Mouse (Mus musculus) kidney, embryonic 16.5 days (tissue): ENCODE data around the gene Rps11. TPM values are rescaled to one million over a fixed set of nuclear protein-coding genes. Genes with fewer than 3 reads are reported as not detected.
A peak's percentile ranks its signal among the peaks of the same experiment; 100 is the strongest.
"Not testable (repeated sequence)": the region's sequence is repeated elsewhere in the genome, so short reads cannot be mapped to it uniquely, and the experiment has no call there.

Experiments
- ATAC-seq: fragments of 200-750 bp; cut with Nextera tagmentation; 2 replicates; pipeline ENCODE4 v1.8.0; 2017; ENCODE audit warnings: moderate TSS enrichment; ENCODE audit not compliant: low FRiP score, low TSS enrichment
- H3K27ac ChIP-seq: fragments of 300-500 bp; sonication (generic); 2 replicates; pipeline ENCODE4 v1.5.1; 2014; ENCODE audit warnings: low read length
- H3K27me3 ChIP-seq: fragments of 300-500 bp; sonication (generic); 2 replicates; pipeline ENCODE4 v1.6.1; 2014; ENCODE audit warnings: low read length, control low read depth, mixed read lengths; ENCODE audit not compliant: insufficient read depth
- H3K36me3 ChIP-seq: fragments of 300-500 bp; sonication (generic); 2 replicates; pipeline ENCODE4 v1.6.1; 2014; ENCODE audit warnings: low read length, control low read depth, mixed read lengths; ENCODE audit not compliant: insufficient read depth
- H3K4me1 ChIP-seq: fragments of 300-500 bp; sonication (generic); 2 replicates; pipeline ENCODE4 v1.6.1; 2014; ENCODE audit warnings: low read length, control low read depth, mixed read lengths; ENCODE audit not compliant: insufficient read depth
- H3K4me2 ChIP-seq: fragments of 300-500 bp; sonication (generic); replicated peaks from 2 replicates; pipeline ENCODE4 v1.6.1; 2014; ENCODE audit warnings: low read depth, low read length
- H3K4me3 ChIP-seq: fragments of 300-500 bp; sonication (generic); 2 replicates; pipeline ENCODE4 v1.5.1; 2014; ENCODE audit warnings: mild to moderate bottlenecking, low read length
- H3K9ac ChIP-seq: fragments of 300-500 bp; sonication (generic); replicated peaks from 2 replicates; pipeline ENCODE4 v1.6.1; 2014; ENCODE audit warnings: low read length
- H3K9me3 ChIP-seq: fragments of 300-500 bp; sonication (generic); 2 replicates; pipeline ENCODE4 v1.6.1; 2016; ENCODE audit warnings: low read length, control low read depth
- WGBS: fragments of 180-500 bp; shearing (Covaris S2); extraction: QIAGEN DNeasy Blood & Tissue Kit; methylation state at CpG from one replicate; pipeline ENCODE4 v1.1.7; 2014; 5-methylcytosine and 5-hydroxymethylcytosine counted together
- polyA plus RNA-seq: library from polyadenylated mRNA; unstranded; fragments of >200 nt; fragmentation: Nextera tagmentation; extraction: Ambion mirVana; gene quantifications from 2 replicates; pipeline ENCODE4 v1.2.1, GENCODE M21; 2015

Gene Rps11
- polyA plus RNA-seq, 1 experiment from 2014 or later = 1,408 TPM

DNA sequence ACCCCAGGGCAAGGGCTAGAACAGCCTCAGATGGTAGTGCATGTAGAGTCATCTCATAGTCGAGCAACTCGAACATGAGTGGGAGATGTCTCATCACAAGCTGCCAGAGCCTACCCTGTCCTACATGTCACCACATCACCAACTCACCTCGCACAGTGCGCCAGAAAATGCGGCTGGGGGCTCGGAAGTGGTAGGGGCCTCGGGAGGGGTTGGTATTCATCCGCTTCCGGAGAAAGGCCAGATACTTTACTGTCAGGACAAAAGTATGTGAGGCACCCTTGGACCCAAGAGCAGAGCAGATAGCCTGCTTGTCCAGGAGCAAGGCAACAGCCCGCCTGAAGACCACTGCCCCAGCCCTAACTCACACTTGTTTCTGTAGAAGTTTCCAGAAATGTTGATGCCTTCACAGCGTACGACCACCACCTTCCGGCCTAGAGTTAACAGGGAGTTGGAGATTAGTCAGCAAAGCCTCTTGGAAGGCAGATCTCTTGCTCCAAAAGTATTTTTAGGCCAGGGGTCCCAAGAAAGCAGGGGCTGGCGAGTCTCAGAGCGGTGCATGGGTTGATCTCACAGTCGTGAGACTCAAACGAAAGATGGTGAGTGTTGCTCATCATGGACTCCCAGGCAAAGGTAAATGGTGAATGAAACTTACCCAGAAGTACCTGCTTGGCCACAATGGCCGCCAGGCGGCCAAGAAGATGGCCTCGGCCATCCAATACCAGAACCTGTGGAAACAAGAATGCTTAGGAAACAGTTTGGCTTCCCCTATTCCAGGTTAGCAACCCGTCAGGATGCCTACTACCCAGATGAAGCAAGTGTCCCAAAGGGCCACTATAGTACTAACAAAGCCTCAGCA, 2.8 kb upstream of the Rps11 start:
- peak overlapping the region; percentile 94 for H3K9ac ChIP-seq
- H3K4me2 ChIP-seq = peak overlapping the region; percentile 92
- 35% methylated on average over 21 of the region's 21 CpGs for WGBS
- ATAC-seq = no peak
- peak overlapping the region; percentile 88 for H3K4me3 ChIP-seq
- H3K27me3 ChIP-seq = no peaks in the 10 kb centered on the region
- H3K9me3 ChIP-seq = no peaks in the 10 kb centered on the region
- peak overlapping the region; percentile 95 for H3K27ac ChIP-seq
- H3K4me1 ChIP-seq = peaks cover 53% of the 10 kb centered on the region
- H3K36me3 ChIP-seq = peaks cover 43% of the 10 kb centered on the region

GRCm38 (mm10) chr7:45126147-45126843, 2.1 kb upstream of the Rps11 start:
- Histone ChIP-seq H3K27me3 (no peaks in the 10 kb centered on the region), H3K9ac (peak overlapping the region; percentile 94), H3K36me3 (peaks cover 51% of the 10 kb centered on the region), H3K4me3 (peak overlapping the region; percentile 88), H3K9me3 (no peaks in the 10 kb centered on the region), H3K4me2 (peak overlapping the region; percentile 92), H3K4me1 (peaks cover 53% of the 10 kb centered on the region), H3K27ac (peak overlapping the region; percentile 95)
- 73% methylated on average over 17 of the region's 17 CpGs for WGBS
- no peak for ATAC-seq

- WGBS = 68% methylated on average over 5 of the region's 5 CpGs
- not testable (repeated sequence) for H3K9me3 ChIP-seq
Measured at GRCm38 (mm10) chr7:45125649-45126048, 1.4 kb upstream of the Rps11 start.

DNA sequence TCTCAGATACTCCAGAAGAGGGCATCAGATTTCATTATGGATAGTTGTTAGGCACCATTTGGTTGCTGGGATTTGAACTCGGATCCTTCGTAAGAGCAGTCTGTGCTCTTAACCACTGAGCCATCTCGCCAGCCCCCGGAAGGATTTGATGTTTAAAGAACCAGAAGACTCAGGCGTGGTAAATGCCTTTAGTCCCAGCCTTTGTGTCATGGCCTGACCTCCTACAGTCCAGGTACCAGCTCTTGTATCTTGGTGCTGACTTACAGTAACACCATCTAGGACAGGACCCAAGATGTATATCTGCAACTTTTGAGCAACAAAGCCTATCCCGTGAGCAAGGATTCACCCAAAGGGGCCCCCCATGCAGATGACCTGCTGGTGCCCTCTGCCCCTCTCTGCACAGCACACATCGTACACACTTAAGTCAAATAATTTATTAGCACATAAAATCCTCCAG, 933 bp upstream of the Rps11 start:
- H3K27ac ChIP-seq = peak overlapping the region; percentile 95
- H3K9me3 ChIP-seq = no peaks in the 10 kb centered on the region
- WGBS = 18% methylated on average over 7 of the region's 7 CpGs
- no peak for ATAC-seq
- no peaks in the 10 kb centered on the region for H3K27me3 ChIP-seq
- peak overlapping the region; percentile 92 for H3K4me2 ChIP-seq
- H3K36me3 ChIP-seq = peaks cover 61% of the 10 kb centered on the region
- H3K4me1 ChIP-seq = peaks cover 53% of the 10 kb centered on the region
- H3K4me3 ChIP-seq = peak overlapping the region; percentile 6; the same call in 1 of the 2 replicates
- no peak overlapping the region for H3K9ac ChIP-seq

More at GRCm38 (mm10) chr7:45125649-45126048, 1.4 kb upstream of the Rps11 start:
- not testable (repeated sequence) for ATAC-seq, H3K27me3 ChIP-seq
- peaks cover 53% of the 10 kb centered on the region for H3K4me1 ChIP-seq
- H3K4me2 ChIP-seq = peak overlapping the region; percentile 92
- peak overlapping the region; percentile 94; the same call in 1 of the 2 replicates for H3K9ac ChIP-seq
- H3K36me3 ChIP-seq = peaks cover 57% of the 10 kb centered on the region
- peak overlapping the region; percentile 6; the same call in 1 of the 2 replicates for H3K4me3 ChIP-seq
- H3K27ac ChIP-seq = peak overlapping the region; percentile 95

DNA sequence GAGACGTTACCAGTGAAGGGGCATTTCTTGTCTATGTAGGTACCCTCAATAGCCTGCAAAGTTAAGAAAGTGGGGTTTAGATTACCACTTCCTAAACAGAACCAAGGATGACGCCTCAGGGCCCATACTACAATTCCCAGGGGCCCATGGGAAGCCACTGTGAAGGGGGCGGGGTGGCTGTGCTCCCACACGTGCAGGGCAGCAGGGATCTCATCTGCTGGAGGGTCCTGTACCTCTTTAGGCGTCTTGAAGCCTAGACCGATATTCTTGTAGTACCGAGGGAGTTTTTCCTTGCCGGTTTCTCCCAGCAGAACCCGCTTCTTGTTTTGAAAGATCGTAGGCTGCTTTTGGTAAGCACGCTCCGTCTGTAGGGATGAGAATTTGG, 1.1 kb downstream of the Rps11 start:
- Histone ChIP-seq H3K9ac (peak overlapping the region; percentile 100), H3K36me3 (peaks cover 78% of the 10 kb centered on the region), H3K4me1 (peaks cover 44% of the 10 kb centered on the region), H3K27ac (peak overlapping the region; percentile 90), H3K9me3 (no peaks in the 10 kb centered on the region), H3K4me2 (peak overlapping the region; percentile 73), H3K4me3 (peak overlapping the region; percentile 98), H3K27me3 (no peaks in the 10 kb centered on the region)
- 14% methylated on average over 12 of the region's 12 CpGs for WGBS
- no peak for ATAC-seq

GRCm38 (mm10) chr7:45122561-45123185, 1.6 kb downstream of the Rps11 start:
- H3K4me2 ChIP-seq = peak overlapping the region; percentile 73
- peaks cover 50% of the 10 kb centered on the region for H3K4me1 ChIP-seq
- H3K4me3 ChIP-seq = peak overlapping the region; percentile 98
- H3K36me3 ChIP-seq = peaks cover 78% of the 10 kb centered on the region
- H3K9me3 ChIP-seq = no peaks in the 10 kb centered on the region
- H3K27me3 ChIP-seq = no peaks in the 10 kb centered on the region
- WGBS = 81% methylated on average over 15 of the region's 15 CpGs
- ATAC-seq = no peak
- no peak overlapping the region for H3K27ac ChIP-seq
- H3K9ac ChIP-seq = peak overlapping the region; percentile 100

- H3K9ac ChIP-seq = 0 out of 2 replicates have a peak overlapping the region, but pooled peaks have one; percentile 20
- no peak overlapping the region; the same call in 1 of the 2 replicates for H3K4me2 ChIP-seq
- H3K4me1 ChIP-seq = peaks cover 45% of the 10 kb centered on the region
- ATAC-seq = no peak
- H3K27me3 ChIP-seq = no peaks in the 10 kb centered on the region
- no peak overlapping the region for H3K4me3 ChIP-seq
- H3K36me3 ChIP-seq = peaks cover 71% of the 10 kb centered on the region
- no peaks in the 10 kb centered on the region for H3K9me3 ChIP-seq
- H3K27ac ChIP-seq = no peak overlapping the region
Measured at GRCm38 (mm10) chr7:45121966-45122365, 2.3 kb downstream of the Rps11 start.

DNA sequence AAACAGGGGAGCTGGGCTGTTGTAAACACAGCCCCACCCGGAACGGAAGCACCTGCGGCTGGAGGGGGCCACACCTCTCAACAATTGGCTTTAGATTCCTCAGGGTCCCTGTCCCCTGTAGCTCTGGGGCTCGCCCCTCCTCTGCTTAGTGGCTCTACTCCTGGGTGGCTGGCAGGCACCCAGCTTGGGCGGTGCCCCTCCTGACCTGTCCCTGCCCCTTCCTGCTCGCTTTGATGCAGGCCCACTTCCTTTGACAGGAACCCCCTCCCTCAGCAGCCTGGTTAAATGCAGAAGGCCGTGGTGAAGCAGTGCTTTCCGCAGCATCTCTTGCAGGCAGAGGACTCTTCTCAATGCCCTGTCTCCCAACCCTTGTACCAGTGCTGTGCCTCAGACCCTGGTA, 2.8 kb downstream of the Rps11 start:
- Histone ChIP-seq H3K27ac (peak overlapping the region; percentile 10; the same call in 1 of the 2 replicates), H3K4me1 (peaks cover 40% of the 10 kb centered on the region), H3K4me3 (no peak overlapping the region), H3K27me3 (no peaks in the 10 kb centered on the region), H3K36me3 (peaks cover 66% of the 10 kb centered on the region), H3K9me3 (no peaks in the 10 kb centered on the region), H3K9ac (0 out of 2 replicates have a peak overlapping the region, but pooled peaks have one; percentile 20), H3K4me2 (no peak overlapping the region)
- 65% methylated on average over 8 of the region's 8 CpGs for WGBS
- ATAC-seq = no peak

GRCm38 (mm10) chr7:45119780-45120709, 4.2 kb downstream of the Rps11 start:
- no peak overlapping the region for H3K4me3 ChIP-seq
- WGBS = 81% methylated on average over 5 of the region's 5 CpGs
- no peak overlapping the region for H3K27ac ChIP-seq
- H3K4me1 ChIP-seq = peaks cover 26% of the 10 kb centered on the region
- H3K9ac ChIP-seq = peak overlapping the region; percentile 2; the same call in 1 of the 2 replicates
- H3K4me2 ChIP-seq = no peak overlapping the region
- no peaks in the 10 kb centered on the region for H3K27me3 ChIP-seq
- H3K36me3 ChIP-seq = peaks cover 52% of the 10 kb centered on the region
- H3K9me3 ChIP-seq = no peaks in the 10 kb centered on the region
- no peak for ATAC-seq
